Mouse (Mus musculus): Measurements from ENCODE around the gene Slc36a2.

Slc36a2 gene

DNA sequence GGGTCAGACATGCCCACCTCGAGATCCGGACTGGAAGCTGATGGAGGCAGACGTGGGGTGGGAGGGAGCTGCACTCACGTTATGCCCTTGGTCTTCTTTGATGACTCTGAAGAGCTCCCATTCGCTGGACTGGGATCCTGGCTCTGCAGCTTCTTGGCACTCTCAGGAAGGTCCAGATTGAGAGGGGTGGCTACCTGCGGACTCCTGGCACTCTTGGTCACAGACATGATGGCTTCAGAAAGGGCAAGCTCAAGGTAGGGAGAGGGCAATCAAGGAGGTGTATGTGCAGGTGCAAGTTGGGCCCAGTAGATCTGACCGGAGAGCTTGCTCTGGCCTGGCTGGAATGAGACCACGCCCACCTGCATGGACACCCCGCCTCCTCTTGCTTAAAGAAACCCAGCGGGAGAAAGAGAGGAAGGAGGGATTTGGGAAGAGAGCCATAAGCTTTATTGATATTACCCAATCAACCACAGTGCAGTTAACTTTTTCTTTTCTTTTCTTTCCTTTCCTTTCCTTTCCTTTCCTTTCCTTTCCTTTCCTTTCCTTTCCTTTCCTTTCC, at the start of gene Slc36a2:
Gene Slc36a2 (minus strand): TSS at position 345 of the 559 bp plus-strand sequence.
- DNase-seq (ENCODE audit: low spot score in 2 of 2): no peak

GRCm38 (mm10) chr11:55234288-55234687, 49.4 kb upstream of the Slc36a2 start:
- no peak for DNase-seq (ENCODE audit: low spot score in 2 of 2)

DNA sequence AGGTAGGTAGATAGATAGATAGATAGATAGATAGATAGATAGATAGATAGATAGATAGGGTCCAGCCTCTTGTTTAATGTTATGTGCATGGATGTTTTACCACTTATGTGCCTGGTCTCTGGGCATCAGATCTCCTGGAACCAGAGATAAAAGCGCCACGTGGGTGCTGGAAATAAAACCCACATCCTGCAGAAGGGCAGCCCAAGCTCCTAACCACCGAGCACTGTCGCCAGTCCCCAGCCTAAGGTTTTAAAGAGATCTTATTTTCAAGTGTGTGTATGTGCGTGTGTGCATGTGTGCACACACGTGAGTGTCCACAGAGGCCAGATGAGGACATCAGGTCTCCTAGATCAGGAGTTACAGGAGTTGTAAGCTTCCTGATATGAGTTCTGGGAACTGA, 46.2 kb upstream of the Slc36a2 start:
- DNase-seq (ENCODE audit: low spot score in 2 of 2): no peak

- no peak for DNase-seq (ENCODE audit: low spot score in 2 of 2)
Observed at GRCm38 (mm10) chr11:55221306-55221705, 36.4 kb upstream of the Slc36a2 start.

- no peak for DNase-seq (ENCODE audit: low spot score in 2 of 2)
Observed at GRCm38 (mm10) chr11:55218473-55218872, 33.6 kb upstream of the Slc36a2 start.

- DNase-seq (ENCODE audit: low spot score in 2 of 2): no peak
Observed at GRCm38 (mm10) chr11:55217880-55218279, 33.0 kb upstream of the Slc36a2 start.

DNA sequence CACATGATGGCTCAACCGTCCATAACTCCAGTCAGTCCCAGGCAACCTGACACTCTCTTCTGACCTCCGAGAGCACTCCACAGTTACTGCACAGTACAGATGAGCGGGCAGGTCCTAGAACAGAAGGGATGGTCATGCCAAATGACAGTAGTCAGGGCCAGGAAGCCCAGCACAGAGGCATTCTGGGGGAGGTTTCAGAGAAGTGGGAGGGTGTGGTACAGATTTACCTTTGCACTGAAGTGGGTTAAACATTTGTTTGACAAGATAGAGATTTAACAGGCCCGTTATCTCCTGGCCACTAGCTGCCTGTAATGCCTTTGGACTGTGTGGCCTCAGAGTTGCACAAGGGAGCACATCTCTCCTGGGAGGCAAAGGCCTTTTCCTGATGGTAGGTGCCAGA, 32.5 kb upstream of the Slc36a2 start:
- no peak for DNase-seq (ENCODE audit: low spot score in 2 of 2)

DNA sequence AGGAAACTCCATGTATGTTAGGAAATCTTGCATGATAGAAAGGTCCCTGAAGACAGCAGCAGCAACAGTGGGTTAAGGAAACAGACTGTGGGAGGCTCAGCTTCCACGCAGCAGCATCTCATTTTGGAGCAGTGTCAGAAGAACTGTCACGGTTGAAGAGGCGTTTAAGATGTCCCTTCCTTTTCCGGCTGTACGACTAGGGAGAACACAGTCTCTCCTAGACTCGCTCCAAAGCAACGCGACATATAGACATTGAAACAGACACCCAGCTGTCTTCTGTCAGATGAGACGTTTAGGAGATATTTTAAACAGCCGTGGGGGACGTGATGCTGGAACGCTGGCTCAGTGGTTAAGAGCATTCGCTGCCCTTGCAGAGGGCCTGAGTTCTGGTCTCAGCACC, 32.0 kb upstream of the Slc36a2 start:
- no peak for DNase-seq (ENCODE audit: low spot score in 2 of 2)

DNA sequence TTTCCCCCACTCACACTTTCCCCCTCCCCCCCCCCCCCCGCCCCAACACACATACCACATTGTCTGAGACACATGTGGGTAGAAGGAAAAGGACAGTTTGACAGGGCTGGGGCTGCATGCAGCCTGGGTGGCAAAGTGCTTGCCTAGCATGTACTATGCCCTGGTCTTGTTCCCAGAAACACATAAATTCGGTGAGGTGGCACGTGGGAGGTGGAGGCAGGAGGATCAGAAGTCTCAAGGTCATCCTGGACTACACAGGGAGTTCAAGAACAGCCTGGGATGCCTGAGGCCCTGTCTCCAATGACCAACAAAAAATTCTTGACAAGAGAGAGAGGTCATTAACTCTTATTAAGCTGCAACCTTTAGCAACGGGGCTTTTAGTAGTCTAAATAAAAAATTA, 31.2 kb upstream of the Slc36a2 start:
- DNase-seq (ENCODE audit: low spot score in 2 of 2): no peak

- DNase-seq (ENCODE audit: low spot score in 2 of 2): no peak
Observed at GRCm38 (mm10) chr11:55214978-55215377, 30.1 kb upstream of the Slc36a2 start.

DNA sequence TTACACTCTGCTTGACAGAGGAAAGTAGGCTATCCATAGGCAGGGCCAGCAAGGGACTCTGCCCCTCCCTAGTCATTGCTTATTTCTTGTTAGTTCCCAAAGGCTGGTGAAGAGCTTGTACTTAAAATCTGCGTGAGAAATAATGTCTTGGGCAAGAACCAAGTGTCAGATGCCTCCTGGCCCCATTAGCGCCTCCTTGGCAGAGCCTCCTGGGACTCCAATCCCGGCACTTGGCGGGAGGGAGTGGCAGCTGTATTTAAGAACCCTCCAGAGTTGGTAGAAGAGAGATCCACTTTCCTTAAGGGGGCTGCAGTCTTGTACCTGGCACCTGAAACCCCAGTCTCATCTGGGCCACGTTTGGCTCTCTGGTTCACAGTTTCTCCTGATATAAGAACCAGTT, 29.3 kb upstream of the Slc36a2 start:
- DNase-seq (ENCODE audit: low spot score in 2 of 2): no peak

GRCm38 (mm10) chr11:55213518-55213917, 28.6 kb upstream of the Slc36a2 start:
- DNase-seq (ENCODE audit: low spot score in 2 of 2): no peak

DNA sequence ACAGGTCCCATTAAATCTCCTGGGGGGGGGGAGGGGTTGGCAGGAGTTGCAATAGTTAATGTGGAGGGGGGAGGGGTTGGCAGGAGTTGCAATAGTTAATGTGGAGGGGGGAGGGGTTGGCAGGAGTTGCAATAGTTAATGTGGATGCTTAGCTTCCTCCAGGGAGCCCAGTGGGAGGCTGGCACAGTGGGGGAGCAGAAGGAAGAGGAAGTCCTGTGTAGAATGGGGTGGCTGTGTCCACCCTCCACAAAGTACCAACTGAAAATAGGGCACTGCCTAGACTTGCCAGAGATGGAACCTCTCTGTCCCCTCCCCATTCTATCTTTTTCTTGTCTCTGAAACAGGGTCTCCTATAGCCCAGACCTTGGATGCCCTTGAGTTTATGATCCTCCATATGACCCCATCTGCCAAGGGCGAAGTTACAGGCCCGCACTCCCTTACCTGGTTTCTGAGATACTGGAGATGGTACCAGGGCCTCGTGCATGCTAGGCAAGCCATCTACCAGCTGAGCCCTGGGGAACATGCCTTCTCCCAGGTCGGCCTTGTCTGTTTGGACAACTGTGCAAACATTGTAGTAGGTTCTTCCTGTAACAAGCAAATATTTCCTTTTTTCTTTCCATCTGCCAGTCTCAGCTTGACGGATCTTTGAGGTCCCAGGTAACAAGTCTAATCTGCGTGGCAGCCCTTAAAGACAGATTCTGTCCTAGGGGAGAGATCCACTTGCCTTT, 24.9 kb upstream of the Slc36a2 start:
- no peak for DNase-seq (ENCODE audit: low spot score in 2 of 2)

GRCm38 (mm10) chr11:55209032-55209431, 24.2 kb upstream of the Slc36a2 start:
- no peak for DNase-seq (ENCODE audit: low spot score in 2 of 2)

GRCm38 (mm10) chr11:55208001-55208690, 23.3 kb upstream of the Slc36a2 start:
- DNase-seq (ENCODE audit: low spot score in 2 of 2): no peak

- peak in 1 of 2 experiments; percentile 12 for DNase-seq (ENCODE audit: low spot score in 2 of 2)
Observed at GRCm38 (mm10) chr11:55204602-55205001, 19.7 kb upstream of the Slc36a2 start.

- DNase-seq (ENCODE audit: low spot score in 2 of 2): peak; percentile 88 to 95
Observed at GRCm38 (mm10) chr11:55204159-55204596, 19.3 kb upstream of the Slc36a2 start, which contains the start of gene Slc36a1. Gene Slc36a1, plus strand, starts transcription at chr11:55204350.

- no peak for DNase-seq (ENCODE audit: low spot score in 2 of 2)
Observed at GRCm38 (mm10) chr11:55197740-55198510, 13.0 kb upstream of the Slc36a2 start.

GRCm38 (mm10) chr11:55197086-55197485, 12.2 kb upstream of the Slc36a2 start:
- no peak for DNase-seq (ENCODE audit: low spot score in 2 of 2)

GRCm38 (mm10) chr11:55190216-55190615, 5.3 kb upstream of the Slc36a2 start:
- no peak for DNase-seq (ENCODE audit: low spot score in 2 of 2)

- DNase-seq (ENCODE audit: low spot score in 2 of 2): no peak
Observed at GRCm38 (mm10) chr11:55187777-55188176, 2.9 kb upstream of the Slc36a2 start.

DNA sequence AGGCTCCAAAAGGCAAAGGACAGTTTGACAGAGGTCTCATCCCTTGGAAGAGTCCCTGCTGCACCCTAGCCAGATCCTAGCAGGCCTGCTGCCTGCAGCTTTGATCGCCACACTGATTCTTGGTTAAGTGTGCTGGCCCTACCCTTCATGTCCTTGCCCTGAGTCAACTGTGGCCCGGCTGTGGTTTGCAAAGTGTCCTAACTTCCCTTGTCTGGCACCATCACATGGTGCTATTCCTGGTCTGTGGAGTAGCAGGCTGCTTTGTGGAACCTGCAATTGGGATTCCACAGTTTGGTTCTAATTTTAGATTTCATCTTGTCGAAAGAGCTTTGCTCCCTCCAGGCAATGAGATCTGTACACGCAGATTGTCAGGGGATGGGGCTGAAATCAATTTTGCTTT, 2.4 kb upstream of the Slc36a2 start:
- DNase-seq (ENCODE audit: low spot score in 2 of 2): no peak
